Mouse (Mus musculus) urinary bladder, postnatal 4 days (tissue): ENCODE results near the gene Usp8.
A peak's percentile ranks its signal among the peaks of the same experiment; 100 is the strongest.

ENCODE experiments used
- DNase-seq, 2 experiments: peaks; one replicate each; pipeline ENCODE4 v3.0.0; 2021 to 2022; ENCODE audit warnings: low spot score in 2 of 2

Gene Usp8

GRCm38 (mm10) chr2:126706759-126707437 is at the start of gene Usp8:
Gene Usp8, plus strand, starts transcription at chr2:126707328.
- DNase-seq: peak; percentile 96 to 98

- no peak for DNase-seq
Measured at GRCm38 (mm10) chr2:126663481-126663880, 43.6 kb upstream of the Usp8 start.

DNA sequence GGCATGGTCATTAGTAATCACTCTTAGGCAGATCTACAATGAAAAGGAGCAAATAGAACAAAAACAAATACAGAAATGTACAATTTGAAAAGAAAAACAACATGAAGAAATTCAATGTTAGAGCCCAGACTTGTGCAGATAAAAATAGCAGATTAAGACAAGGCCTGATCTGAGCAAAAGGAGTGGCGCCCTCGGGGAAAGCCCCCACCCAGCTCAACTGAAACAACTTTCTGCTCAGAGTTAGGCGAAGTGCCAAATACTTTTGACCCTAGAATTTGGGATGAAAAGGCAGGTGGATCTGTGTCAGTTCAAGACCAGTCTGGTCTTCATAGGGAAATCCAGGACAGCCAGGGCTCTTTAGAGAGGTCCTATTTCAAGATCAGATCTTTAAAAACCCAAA is 41.1 kb upstream of the Usp8 start:
- no peak for DNase-seq

GRCm38 (mm10) chr2:126668621-126669252 is 38.4 kb upstream of the Usp8 start:
- no peak for DNase-seq

DNA sequence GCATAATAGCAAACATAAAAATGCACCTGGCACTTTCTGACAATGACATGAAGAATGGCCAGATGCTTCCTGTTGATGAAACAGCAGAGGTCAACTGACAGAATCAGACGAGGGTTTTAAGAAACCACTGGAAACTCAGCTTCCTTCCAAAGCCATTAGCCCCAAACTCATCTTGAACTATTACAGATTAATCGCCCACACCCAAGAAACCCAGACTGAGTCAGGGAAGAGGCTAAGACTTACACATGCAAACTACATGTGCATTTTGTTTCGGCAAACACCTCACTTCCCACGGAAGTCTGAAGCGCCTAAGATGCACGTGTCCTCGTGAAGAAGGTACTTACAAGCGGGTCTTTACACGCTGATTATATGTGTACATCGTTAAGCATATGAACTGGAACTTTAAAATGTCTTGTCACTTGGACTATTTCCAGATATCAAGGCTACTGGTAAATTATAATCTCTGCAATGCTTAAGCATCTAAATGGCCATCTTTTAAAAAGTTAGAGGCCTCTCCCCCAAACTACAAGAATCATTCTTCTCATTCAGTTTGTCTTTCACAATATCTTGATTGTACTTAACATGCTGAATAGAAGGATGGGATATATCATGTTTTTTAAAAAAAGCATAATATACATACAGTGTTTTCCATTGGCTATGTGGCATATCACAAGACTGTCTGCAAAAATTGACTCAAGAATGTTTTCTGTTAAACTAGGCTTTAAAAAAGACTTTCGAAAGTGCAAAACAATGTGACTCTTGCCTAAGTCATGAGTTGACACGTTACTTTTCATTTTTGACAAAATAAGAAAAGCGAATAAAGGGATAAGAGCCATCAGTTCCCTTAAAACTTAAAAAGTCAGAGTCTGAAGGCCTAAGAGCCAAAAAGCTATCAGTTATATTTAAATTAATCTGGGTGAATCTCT is 33.5 kb upstream of the Usp8 start:
- no peak for DNase-seq

- DNase-seq: peak; percentile 48 to 59
Measured at GRCm38 (mm10) chr2:126674441-126675168, 32.5 kb upstream of the Usp8 start.

DNA sequence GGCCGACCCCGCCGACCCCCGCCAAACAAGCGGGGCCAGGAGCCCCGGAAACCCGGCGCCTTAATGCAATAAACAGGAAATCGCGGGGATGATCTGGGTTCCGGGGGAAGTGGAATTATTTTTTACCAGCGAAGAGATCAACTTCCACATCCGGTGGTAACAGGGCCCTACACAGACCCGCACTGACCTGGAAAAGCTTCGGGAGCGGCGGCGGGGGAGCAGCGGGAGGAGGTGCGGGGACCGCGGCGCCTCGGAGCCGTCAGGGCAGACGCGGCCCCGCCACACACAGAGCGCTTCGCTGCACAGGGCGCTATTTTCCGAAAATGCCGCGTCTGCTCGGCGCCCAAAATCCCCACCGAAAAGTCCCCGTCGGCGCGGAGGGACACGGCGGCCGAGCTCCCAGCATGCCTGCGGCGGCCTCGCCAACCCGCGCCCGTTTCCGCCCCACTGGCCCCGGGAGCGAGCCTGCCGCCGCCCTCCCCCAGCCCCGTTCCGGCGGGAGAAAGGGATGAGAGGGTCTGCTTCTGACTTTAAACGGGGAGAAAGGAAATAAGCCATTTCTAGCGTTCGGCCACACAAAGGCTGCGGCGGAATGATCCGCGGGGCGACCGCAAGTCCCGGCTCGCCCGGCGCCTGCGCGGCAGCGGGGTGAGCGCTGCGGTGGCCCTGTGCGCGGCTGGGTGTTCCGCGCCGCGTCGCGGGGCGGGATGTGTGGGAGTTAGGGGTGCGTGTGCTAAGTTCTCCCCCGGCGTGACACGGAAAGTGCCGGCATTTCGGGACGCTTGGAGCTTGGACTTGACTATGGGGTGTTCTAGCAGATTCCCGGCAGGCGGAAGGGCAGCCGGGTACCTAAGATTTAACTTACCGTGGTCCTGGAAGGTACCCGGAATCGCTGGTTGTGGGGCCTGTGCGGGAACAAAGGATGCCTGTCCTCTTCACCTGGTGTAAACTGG is 31.7 kb upstream of the Usp8 start:
- peak; percentile 85 to 87 for DNase-seq

GRCm38 (mm10) chr2:126676122-126676515 is 31.0 kb upstream of the Usp8 start, which contains the start of gene Gabpb1:
Gene Gabpb1, minus strand, starts transcription at chr2:126676337.
- no peak for DNase-seq

DNA sequence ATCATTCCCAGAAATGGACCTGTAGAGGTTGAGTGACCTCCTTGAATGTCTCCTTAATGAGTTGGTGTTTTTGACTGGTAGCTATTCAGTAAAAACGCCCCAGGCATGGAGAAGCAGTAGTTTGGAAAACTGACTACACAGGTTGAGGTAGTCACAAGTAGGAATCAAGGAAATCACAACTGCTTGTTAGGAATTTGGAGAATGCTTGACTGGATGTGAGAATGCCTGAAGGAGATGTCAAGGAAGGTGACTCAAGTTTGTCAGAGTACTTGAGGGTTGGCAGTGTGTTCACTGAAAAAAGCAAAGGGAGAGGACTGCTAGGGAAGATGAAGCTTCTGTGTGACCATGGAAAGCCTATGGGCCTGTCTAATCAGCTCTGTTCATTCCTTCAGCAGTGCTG is 29.8 kb upstream of the Usp8 start:
- no peak for DNase-seq

- no peak for DNase-seq
Measured at GRCm38 (mm10) chr2:126682333-126682732, 24.8 kb upstream of the Usp8 start.

DNA sequence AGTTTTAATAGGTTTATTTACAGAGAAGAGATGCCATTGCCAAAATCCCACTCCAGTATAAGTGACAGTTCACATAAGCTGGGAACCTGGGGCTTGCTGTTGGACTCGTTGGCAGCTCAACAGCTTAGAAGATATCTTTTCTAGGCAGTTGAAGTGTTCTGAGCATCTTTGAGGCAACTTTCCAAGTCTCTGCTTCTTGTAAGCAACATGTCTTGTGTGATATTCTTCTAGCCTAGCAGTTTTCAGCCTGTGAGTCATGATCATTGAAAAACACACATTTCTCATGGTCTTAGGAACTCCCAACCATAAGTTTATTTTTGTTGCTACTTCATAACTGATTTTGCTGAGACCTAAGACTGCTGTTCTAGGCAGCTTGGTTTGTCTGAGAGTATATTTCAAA is 24.2 kb upstream of the Usp8 start:
- DNase-seq: no peak

GRCm38 (mm10) chr2:126691290-126691689 is 15.8 kb upstream of the Usp8 start:
- no peak for DNase-seq

DNA sequence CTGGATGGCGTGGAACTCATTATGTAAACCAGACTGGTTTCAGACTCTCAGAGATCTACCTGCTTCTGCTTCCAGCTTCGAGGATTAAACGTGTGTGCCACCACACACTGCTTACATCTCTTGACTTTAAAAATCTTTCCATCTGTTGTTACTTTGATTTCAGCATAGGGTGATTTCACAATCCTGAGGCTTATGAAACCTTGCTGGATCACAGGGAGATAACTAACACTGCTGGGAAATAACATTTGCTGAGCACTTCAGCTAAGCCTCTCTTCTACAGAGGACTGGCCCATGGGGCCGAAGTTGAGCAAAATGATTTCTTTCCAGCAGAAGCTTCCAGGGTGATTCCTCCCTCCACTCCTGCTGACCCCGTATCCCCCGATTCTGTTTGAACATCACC is 11.8 kb upstream of the Usp8 start:
- DNase-seq: no peak

GRCm38 (mm10) chr2:126707438-126707779 is 281 bp downstream of the Usp8 start:
- no peak for DNase-seq

- no peak for DNase-seq
Measured at GRCm38 (mm10) chr2:126708361-126708760, 1.2 kb downstream of the Usp8 start.

GRCm38 (mm10) chr2:126712526-126712925 is 5.4 kb downstream of the Usp8 start:
- DNase-seq: no peak

- DNase-seq: no peak
Measured at GRCm38 (mm10) chr2:126712950-126713349, 5.8 kb downstream of the Usp8 start.

- DNase-seq: no peak
Measured at GRCm38 (mm10) chr2:126729207-126729606, 22.1 kb downstream of the Usp8 start.

GRCm38 (mm10) chr2:126730502-126730901 is 23.4 kb downstream of the Usp8 start:
- no peak for DNase-seq

DNA sequence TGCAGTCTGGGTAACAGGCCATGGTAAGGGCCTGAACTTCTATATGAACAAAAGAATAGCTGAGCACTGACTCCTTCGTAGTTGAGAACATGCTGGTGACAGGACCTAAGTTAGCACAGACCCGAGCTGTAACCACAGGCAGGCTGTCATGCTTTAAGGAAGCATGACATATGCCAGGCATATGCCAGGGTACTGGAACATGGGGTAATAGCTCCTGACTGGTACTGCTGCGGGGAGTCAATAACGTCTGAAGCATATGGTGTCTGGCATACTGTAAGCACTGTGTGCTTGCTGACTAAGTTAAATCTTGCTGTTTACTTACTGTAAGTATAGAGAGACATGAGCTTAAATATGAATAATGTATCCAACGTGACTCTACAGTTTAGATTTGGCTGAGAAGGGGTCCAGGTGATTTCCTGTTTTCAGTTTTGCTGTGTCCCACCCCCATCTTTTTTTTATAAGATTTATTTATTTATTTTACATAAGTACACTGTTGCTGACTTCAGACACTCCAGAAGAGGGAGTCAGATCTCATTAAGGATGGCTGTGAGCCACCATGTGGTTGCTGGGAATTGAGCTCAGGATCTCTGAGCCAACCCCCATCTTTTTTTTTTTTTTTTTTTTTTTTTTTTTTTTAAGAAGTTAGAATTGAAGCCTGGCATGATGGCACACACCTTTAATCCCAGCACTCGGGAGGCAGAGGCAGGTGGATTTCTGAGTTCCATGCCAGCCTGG is 28.4 kb downstream of the Usp8 start:
- no peak for DNase-seq
